Mouse (Mus musculus) heart, adult 11 months (tissue): Measurements from ENCODE around the gene Erp27.

ENCODE experiments used
- DNase-seq: peaks from one replicate; pipeline ENCODE4 v3.0.0; 2022

Gene Erp27

DNA sequence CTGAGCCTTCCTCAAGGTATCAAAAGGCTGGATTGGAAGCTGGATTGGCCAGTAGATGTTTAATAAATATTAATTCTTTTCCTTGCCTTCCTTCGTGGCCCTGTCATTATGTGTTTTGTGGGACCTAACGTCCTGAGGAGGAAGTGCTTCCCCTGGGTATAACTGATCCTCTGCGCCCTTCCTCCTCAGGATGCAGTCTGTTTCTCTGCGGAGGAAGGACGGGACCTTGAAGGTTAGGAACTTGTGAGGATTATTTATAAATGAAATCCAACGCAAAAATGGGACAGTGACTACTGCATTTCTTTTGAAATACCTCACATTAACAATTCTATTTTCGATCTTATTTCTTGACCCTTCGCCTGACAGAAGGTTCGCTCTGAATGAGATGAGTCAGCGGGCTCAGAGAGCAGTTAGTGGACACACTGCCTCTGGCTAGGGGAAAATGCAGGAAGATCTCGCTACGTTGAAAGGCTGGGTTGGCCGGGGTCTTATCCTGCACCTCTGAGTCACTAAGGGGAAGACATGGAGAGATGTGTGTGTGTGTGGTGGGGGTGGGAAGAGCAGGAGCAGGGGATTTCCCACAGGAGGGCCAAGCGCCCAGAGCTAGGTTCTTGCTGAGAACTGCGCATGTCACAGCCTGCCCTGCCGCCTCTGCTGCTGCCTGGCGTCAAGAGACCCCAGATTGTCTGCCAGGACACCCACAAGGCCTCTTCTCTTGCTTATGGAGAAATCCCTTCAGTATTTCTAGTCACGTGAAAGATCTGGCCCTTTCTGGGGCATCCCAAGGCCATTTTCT lies 16.5 kb upstream of the Erp27 start:
- peak; percentile 94 for DNase-seq

GRCm38 (mm10) chr6:136937117-136937516 lies 15.1 kb upstream of the Erp27 start:
- peak; percentile 66 for DNase-seq

DNA sequence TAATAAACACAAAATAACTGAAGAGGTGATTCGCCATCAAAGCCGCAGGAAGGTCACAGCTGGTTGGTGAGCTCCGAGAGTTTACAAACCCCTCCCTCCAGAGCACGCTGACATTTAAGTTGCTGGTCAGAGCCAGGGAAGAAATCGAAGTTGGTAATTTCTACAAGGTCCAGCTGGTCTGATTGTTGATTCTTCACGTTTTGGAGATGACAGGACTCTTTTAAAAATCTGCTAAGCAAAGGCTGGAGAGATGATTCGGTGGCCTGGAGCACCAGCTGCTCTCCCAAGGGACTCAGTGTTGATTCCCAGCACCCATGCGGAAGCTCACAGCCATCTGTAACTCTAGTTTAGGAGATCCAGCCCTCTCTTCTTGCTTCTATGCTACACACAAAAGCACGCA lies 14.4 kb upstream of the Erp27 start:
- DNase-seq = peak; percentile 91

DNA sequence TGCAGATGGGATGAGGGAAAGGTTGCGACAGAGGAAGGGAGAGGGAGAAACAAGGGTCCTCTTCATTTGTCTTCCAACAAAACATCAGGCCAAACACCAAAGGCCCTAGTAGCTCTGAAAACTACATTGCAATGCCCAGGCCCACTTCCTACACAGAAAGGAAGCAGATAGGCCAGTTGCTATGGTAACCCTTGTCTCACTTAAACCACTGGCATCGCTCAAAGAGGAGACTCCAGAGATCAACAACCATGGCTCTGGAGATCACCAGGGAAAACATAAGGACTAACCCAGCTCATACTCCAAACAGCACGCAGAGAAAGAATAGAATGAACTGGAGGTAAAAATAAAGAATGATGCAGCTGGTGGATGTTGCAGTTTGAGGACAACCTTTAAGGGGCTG lies 13.3 kb upstream of the Erp27 start:
- DNase-seq = peak; percentile 87

DNA sequence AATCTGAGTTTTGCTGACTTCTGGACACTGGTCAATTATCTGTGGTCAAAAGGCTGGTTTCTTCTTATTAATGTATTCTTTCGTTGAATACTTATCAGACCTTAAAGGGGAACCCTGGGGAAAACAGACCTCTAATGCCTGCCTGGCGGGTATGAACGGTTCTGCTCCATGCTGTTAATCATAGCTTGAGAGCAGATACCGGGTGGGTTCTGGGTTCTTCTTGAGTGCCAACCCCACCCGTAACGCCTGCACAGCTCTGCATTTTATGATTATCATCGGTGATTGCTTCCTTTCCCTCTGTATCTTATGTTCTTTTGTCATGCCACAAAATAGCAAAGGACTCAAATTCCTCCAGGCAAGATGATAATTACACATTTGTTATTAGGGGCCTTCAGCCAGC lies 12.1 kb upstream of the Erp27 start:
- DNase-seq = peak; percentile 82

GRCm38 (mm10) chr6:136931246-136931645 lies 9.3 kb upstream of the Erp27 start:
- peak; percentile 71 for DNase-seq

GRCm38 (mm10) chr6:136930677-136931076 lies 8.7 kb upstream of the Erp27 start:
- DNase-seq = peak; percentile 98

- DNase-seq = peak; percentile 91
Measured at GRCm38 (mm10) chr6:136927626-136928025, 5.6 kb upstream of the Erp27 start.

- DNase-seq = peak; percentile 68
Measured at GRCm38 (mm10) chr6:136925049-136925448, 3.1 kb upstream of the Erp27 start.

- no peak for DNase-seq
Measured at GRCm38 (mm10) chr6:136923532-136923931, 1.6 kb upstream of the Erp27 start, which contains the start of gene Pde6h. Pde6h (plus strand) TSS chr6:136923832.

GRCm38 (mm10) chr6:136922871-136923270 lies 891 bp upstream of the Erp27 start:
- peak; percentile 90 for DNase-seq

GRCm38 (mm10) chr6:136921601-136922000 lies 379 bp downstream of the Erp27 start:
- DNase-seq = no peak

GRCm38 (mm10) chr6:136920320-136921257 lies 1.4 kb downstream of the Erp27 start:
- peak; percentile 96 for DNase-seq

DNA sequence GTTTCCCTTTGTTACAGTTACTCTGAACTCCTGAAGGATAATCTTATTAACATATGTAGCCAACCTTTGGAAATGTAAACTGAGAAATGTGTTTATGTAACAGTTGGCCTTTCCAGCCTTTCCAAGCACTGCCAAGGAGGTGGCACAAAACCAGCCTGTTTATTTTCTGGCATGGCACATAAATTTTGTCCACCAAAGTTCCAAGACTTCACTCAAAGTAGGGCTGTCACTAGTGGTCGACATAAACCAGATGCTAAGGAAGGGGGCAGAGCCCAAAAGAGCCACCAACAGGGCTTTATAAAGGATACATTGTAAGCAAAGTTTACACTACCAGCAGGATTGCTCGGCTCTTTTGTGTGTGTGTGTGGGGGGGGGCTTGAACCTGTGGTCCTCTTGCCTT lies 4.1 kb downstream of the Erp27 start:
- DNase-seq = no peak

- DNase-seq = peak; percentile 96
Measured at GRCm38 (mm10) chr6:136915721-136916395, 6.1 kb downstream of the Erp27 start.

DNA sequence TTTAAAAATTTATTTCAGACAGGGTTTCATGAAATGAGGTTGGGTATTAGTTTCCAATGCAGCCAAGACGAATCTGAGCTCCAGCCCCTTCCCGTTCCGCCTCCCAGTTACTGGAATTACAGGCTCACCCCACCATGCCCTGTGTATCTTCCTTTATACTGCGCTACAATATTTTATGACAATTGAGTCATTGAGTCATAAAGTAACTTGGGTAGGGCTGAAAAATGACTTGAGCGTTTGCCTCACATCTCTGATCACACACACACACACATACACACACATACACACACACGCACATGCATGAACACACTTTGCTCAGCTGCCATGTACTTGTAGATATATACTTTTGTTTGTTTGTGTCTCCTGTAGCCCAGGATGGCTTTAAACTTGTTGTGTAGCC lies 7.7 kb downstream of the Erp27 start:
- peak; percentile 68 for DNase-seq

GRCm38 (mm10) chr6:136913384-136914126 lies 8.4 kb downstream of the Erp27 start:
- DNase-seq = peak; percentile 96

GRCm38 (mm10) chr6:136912751-136913265 lies 9.2 kb downstream of the Erp27 start:
- DNase-seq = peak; percentile 91

GRCm38 (mm10) chr6:136910247-136910890 lies 11.6 kb downstream of the Erp27 start:
- DNase-seq = peak; percentile 91

GRCm38 (mm10) chr6:136906937-136907293 lies 15.1 kb downstream of the Erp27 start:
- peak; percentile 98 for DNase-seq

GRCm38 (mm10) chr6:136906283-136906936 lies 15.6 kb downstream of the Erp27 start:
- peak; percentile 96 for DNase-seq
